Mouse (Mus musculus) embryonic stem cell, embryonic (primary cell): ENCODE measurements around the gene Nlrx1.

Source experiments
- CTCF ChIA-PET, 4 experiments: fragments of 300-600 bp in 2 of 4; fragments of 350-600 bp in 2 of 4; sonication (Branson Sonifier 250); formaldehyde crosslinking; loops; one replicate each; lab custom pipeline; 2022; ENCODE audit warnings: inconsistent platforms in 2 of 4; lab: Charles Lee
- POLR2A ChIA-PET, 4 experiments: fragments of 300-600 bp in 2 of 4; fragments of 350-600 bp in 2 of 4; sonication (Branson Sonifier 250); formaldehyde crosslinking; loops; one replicate each; lab custom pipeline; 2022; ENCODE audit warnings: antibody characterized with exemption in 4 of 4, inconsistent platforms in 1 of 4; lab: Charles Lee

The Nlrx1 gene

GRCm38 (mm10) chr9:44236601-44237000, 31.8 kb downstream of the Nlrx1 start:
- POLR2A ChIA-PET: interaction anchor here in 3 of 4 experiments (0.7 to 6.1 kb wide), 6 partner anchors 39 to 124 kb away, joined by 3 to 67 read pairs (median 4); partner anchors contain the start of genes H2afx (in 3 of the 3), Hmbs (in 1 of the 3) and Vps11 (in 1 of the 3)
- CTCF ChIA-PET: interaction anchor here (0.6 to 1.0 kb wide), 5 partner anchors 8 to 108 kb away, joined by 3 to 5 read pairs (median 3); no protein-coding TSS in a partner anchor

GRCm38 (mm10) chr9:44234479-44235427, 33.6 kb downstream of the Nlrx1 start:
- CTCF ChIA-PET: interaction anchor here (0.5 to 2.4 kb wide), 41 partner anchors 10 to 421 kb away, joined by 3 to 19 read pairs (median 4); partner anchors contain the start of genes Nlrx1 (in 2 of the 4), Vps11 (in 2 of the 4), C2cd2l (in 1 of the 4) and Ccdc84 (in 1 of the 4)
- POLR2A ChIA-PET: interaction anchor here (0.5 to 6.1 kb wide), 109 partner anchors 8 to 1178 kb away, joined by 3 to 67 read pairs (median 5); partner anchors contain the start of genes C2cd2l (in 3 of the 4), Dpagt1 (in 3 of the 4), H2afx (in 3 of the 4) and Hyou1 (in 3 of the 4)

- ChIA-PET POLR2A (interaction anchor here (0.5 to 6.1 kb wide), 120 partner anchors 9 to 649 kb away, joined by 3 to 67 read pairs (median 5); partner anchors contain the start of genes H2afx (in 4 of the 4), C2cd2l (in 3 of the 4), Dpagt1 (in 3 of the 4) and Hyou1 (in 3 of the 4)), CTCF (interaction anchor here (0.6 to 2.4 kb wide), 56 partner anchors 9 to 901 kb away, joined by 3 to 19 read pairs (median 4); partner anchors contain the start of genes Nlrx1 (in 3 of the 4), Vps11 (in 3 of the 4), Bcl9l (in 1 of the 4) and C2cd2l (in 1 of the 4))
Observed at GRCm38 (mm10) chr9:44233802-44234478, 34.5 kb downstream of the Nlrx1 start, which contains the start of gene Cbl. Gene Cbl, minus strand, starts transcription at chr9:44234049.

- ChIA-PET CTCF (interaction anchor here in 3 of 4 experiments (0.6 to 2.4 kb wide), 48 partner anchors 8 to 902 kb away, joined by 3 to 19 read pairs (median 4); partner anchors contain the start of genes Nlrx1 (in 3 of the 3), Vps11 (in 2 of the 3), Bcl9l (in 1 of the 3) and C2cd2l (in 1 of the 3)), POLR2A (interaction anchor here (0.5 to 6.1 kb wide), 88 partner anchors 8 to 649 kb away, joined by 3 to 67 read pairs (median 6); partner anchors contain the start of genes H2afx (in 4 of the 4), Vps11 (in 3 of the 4), C2cd2l (in 2 of the 4) and Dpagt1 (in 2 of the 4))
Observed at GRCm38 (mm10) chr9:44233021-44233801, 35.2 kb downstream of the Nlrx1 start.

- ChIA-PET CTCF (interaction anchor here in 2 of 4 experiments (0.6 to 0.8 kb wide), 2 partner anchors 9 kb away, joined by 3 read pairs; partner anchors contain the start of gene Ccdc153 (in 1 of the 2)), POLR2A (interaction anchor here in 3 of 4 experiments (0.6 to 1.5 kb wide), 6 partner anchors 11 to 130 kb away, joined by 3 to 5 read pairs (median 4); partner anchors contain the start of genes H2afx (in 1 of the 3) and Vps11 (in 1 of the 3))
Observed at GRCm38 (mm10) chr9:44231609-44232008, 36.8 kb downstream of the Nlrx1 start.

- ChIA-PET CTCF (interaction anchor here in 1 of 4 experiments (1.3 kb wide), 1 partner anchor 132 kb away, joined by 3 read pairs; no protein-coding TSS in a partner anchor), POLR2A (interaction anchor here in 2 of 4 experiments (1.0 to 5.6 kb wide), 4 partner anchors 8 to 1453 kb away, joined by 3 to 38 read pairs (median 4); partner anchors contain the start of gene Cbl (in 1 of the 2))
Observed at GRCm38 (mm10) chr9:44225993-44226392, 42.4 kb downstream of the Nlrx1 start.

GRCm38 (mm10) chr9:44213538-44213937, 54.9 kb downstream of the Nlrx1 start:
- ChIA-PET CTCF (interaction anchor here in 3 of 4 experiments (0.7 to 1.2 kb wide), 5 partner anchors 10 to 56 kb away, joined by 3 to 4 read pairs (median 4); no protein-coding TSS in a partner anchor), POLR2A (interaction anchor here in 3 of 4 experiments (1.0 to 4.0 kb wide), 10 partner anchors 10 to 79 kb away, joined by 3 to 27 read pairs (median 3); partner anchors contain the start of genes Cbl (in 1 of the 3) and Mcam (in 1 of the 3))

- ChIA-PET POLR2A (interaction anchor here in 2 of 4 experiments (1.0 to 4.0 kb wide), 6 partner anchors 11 to 114 kb away, joined by 3 to 27 read pairs (median 5); partner anchors contain the start of genes Cbl (in 2 of the 2) and Mcam (in 1 of the 2)), CTCF (interaction anchor here in 1 of 4 experiments (0.5 to 1.0 kb wide), 4 partner anchors 57 to 262 kb away, joined by 3 read pairs; no protein-coding TSS in a partner anchor)
Observed at GRCm38 (mm10) chr9:44212406-44212805, 56.0 kb downstream of the Nlrx1 start.

GRCm38 (mm10) chr9:44209416-44209815, 59.0 kb downstream of the Nlrx1 start:
- CTCF ChIA-PET: no interaction called here
- POLR2A ChIA-PET: interaction anchor here in 2 of 4 experiments (0.6 to 0.9 kb wide), 2 partner anchors 125 to 1005 kb away, joined by 3 read pairs; partner anchors contain the start of gene H2afx (in 1 of the 2)

GRCm38 (mm10) chr9:44207840-44208239, 60.6 kb downstream of the Nlrx1 start:
- POLR2A ChIA-PET: interaction anchor here in 2 of 4 experiments (0.9 to 2.4 kb wide), 6 partner anchors 9 to 24 kb away, joined by 3 to 9 read pairs (median 4); no protein-coding TSS in a partner anchor
- CTCF ChIA-PET: interaction anchor here in 1 of 4 experiments (1.2 kb wide), 1 partner anchor 307 kb away, joined by 3 read pairs; no protein-coding TSS in a partner anchor
